Mouse (Mus musculus) ovary, adult 18-20 months (tissue): ENCODE data around the gene Adat1.

Experiments
- DNase-seq: peaks from one replicate; pipeline ENCODE4 v3.0.0; 2022; ENCODE audit warnings: low spot score, mixed read lengths

The Adat1 gene

DNA sequence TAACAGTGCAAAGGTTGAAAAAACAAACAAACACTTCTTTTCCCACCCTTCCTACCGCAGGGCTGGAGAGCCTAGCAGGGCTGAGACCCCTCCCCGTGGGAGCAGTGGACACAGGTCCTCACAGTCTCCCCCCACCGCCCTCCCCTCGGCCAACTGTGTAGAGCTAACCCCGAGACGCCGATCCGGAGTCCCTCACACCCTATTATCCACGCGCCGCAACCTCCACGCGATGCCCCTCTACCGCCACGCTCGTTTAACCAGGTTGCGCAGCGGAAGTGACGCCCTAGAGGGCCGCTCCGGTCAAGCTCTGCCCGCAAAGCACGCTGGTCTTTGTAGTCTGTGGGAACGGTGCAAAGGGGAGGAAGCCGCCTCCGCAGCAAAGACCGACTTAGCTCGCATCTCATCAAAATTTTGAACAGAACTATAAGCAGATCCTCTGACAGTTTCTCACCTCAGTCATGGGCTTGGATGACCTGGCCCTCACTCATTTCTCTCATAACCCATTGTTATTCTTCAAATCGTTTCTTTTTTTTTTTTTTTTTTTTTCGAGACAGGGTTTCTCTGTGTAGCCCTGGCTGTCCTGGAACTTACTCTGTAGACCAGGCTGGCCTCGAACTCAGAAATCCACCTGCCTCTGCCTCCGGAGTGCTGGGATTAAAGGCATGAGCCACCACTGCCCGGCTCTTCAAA lies at the start of gene Adat1:
Gene Adat1, minus strand, starts transcription at position 290 of the 690 bp plus-strand sequence.
- DNase-seq = peak; percentile 67

DNA sequence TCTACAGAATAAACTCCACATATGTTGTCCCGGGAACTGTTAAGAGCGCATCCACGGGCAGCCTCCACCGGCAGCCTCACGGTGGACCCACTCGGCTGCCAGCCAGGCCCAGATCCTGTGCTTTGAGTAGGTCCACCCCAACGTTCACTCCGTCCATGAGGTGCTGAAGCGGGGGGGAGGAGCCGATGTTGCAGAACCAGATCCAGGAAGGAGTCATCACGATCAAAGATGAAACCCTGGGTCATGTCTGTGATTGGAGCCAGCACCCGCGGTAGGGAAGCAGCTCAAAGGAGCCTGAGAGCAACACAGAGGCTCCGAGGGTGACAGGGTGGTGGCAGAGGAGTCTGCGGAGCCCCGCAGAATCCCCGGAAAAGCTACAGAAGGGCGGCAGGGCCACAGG lies 45.4 kb upstream of the Adat1 start:
- DNase-seq = no peak

- DNase-seq = no peak
Measured at GRCm38 (mm10) chr8:112034603-112035002, 42.5 kb upstream of the Adat1 start.

GRCm38 (mm10) chr8:112033071-112033470 lies 41.0 kb upstream of the Adat1 start:
- no peak for DNase-seq

DNA sequence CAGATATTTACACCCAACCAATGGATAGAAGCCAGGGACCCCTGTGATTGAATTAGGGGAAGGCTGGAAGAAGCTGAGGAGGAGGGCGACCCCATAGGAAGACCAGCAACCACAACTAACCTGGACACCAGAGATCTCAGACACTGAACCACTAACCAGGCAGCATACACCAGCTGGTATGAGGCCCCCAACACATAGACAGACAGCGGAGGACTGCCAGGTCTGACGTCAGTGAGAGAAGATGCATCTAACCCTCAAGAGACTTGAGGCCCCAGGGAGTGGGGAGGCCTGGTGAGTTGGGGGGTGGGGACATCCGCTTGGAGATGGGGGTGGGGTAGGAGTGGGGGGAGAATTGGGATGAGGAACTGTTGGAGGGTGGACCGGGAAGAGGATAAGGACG lies 38.6 kb upstream of the Adat1 start:
- no peak for DNase-seq

DNA sequence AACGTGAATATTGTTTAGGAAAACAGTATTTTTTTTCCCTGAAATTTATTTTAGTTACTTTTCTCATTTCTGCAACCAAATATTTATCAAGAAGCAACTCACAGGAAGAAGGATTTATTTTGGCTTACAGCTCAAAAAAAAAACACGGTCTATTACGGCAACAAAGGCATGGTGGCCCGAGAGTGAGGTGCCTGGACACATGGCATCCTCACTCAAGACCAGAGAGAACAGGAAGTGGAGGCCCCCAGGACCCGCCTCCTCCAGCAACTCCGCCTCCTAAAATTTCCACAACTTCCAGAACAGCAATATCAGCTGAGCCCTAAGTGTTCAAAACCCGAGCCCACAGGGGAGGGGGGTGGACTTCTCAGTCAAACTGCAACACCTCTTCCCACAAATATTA lies 37.4 kb upstream of the Adat1 start:
- DNase-seq = no peak

- no peak for DNase-seq
Measured at GRCm38 (mm10) chr8:112014936-112015335, 22.8 kb upstream of the Adat1 start, which contains the start of gene Gm6793. Gene Gm6793 (minus strand): TSS chr8:112015036.

GRCm38 (mm10) chr8:112011816-112012242 lies 19.7 kb upstream of the Adat1 start:
- DNase-seq = peak; percentile 7

DNA sequence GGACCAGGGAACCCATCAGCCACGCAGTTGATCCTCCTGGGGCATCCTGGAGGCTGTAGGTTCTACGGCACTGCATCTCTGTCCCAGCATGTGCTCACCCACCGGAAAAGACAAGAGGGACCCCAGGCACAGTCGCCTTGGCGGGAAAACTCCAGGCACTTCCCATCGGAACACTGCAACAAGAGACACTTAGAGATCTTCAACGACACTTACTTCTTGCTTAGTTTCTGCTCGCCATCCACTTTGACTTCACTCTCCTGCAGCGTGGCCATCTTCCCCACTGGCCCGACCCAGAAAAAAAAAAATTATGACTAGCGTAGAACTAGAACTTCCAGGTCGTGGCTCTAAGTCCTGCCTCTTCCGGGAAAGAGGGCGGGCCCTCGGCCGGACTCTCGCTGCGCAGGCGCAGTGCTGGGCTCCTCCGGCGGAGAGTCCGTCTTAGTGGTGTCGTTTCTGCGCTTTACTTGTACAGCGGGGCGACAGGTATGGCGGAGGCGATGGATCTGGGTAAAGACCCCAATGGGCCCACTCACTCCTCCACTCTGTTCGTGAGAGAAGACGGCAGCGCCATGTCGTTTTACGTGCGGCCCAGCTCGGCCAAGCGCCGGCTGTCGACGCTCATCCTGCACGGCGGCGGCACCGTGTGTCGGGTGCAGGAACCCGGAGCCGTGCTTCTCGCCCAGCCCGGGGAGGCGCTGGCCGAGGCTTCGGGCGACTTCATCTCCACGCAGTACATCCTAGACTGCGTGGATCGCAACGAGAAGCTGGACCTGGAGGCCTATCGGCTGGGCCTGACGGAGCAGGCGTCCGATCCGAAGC lies 19.1 kb upstream of the Adat1 start, which contains the start of the genes Kars and Terf2ip:
Gene Kars, minus strand, starts transcription at position 327 of the 819 bp plus-strand sequence.
Gene Terf2ip, plus strand, starts transcription at position 402 of the 819 bp plus-strand sequence.
- peak; percentile 89 for DNase-seq

GRCm38 (mm10) chr8:112009558-112009957 lies 17.5 kb upstream of the Adat1 start:
- DNase-seq = no peak

DNA sequence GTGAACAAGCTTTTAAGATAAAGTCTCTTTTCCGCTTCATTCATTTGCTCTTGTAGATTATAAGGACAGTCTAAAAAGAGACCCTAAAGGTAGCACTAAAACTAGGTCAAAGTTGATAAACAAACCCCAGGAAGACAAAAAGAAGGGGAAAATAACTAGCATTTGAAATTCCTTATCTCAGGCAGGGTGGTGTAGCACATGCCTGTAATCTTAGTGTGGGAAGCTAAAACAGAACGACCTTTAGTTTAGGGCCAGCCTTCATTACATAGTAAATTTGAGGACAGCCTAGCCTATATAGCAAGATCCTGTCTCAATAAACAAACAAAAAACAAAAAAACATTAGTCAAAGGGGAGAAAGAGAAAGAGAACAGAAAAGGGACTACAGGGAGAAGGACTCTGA lies 15.6 kb upstream of the Adat1 start:
- DNase-seq = no peak

DNA sequence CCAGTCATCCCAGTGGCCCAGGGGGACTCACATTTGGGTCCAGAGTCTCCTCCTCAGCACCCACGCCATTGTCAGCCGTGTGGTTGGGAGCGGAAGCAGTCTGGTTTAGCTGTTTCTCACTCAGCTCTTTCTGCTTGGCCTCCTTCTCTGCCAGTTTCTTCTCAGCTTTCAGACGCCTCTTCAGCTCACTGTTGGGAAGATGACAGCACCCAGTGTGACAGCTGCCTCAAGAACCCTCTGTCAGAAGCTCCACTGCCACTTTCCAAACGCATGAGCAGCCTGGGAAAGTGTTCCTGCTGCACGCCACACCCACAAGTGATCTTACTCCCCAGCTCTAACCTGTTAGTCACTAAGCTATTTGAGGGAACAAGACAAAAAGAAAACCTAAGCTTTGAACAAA lies 13.5 kb upstream of the Adat1 start:
- DNase-seq = no peak

- DNase-seq = no peak
Measured at GRCm38 (mm10) chr8:112004754-112005153, 12.7 kb upstream of the Adat1 start.

DNA sequence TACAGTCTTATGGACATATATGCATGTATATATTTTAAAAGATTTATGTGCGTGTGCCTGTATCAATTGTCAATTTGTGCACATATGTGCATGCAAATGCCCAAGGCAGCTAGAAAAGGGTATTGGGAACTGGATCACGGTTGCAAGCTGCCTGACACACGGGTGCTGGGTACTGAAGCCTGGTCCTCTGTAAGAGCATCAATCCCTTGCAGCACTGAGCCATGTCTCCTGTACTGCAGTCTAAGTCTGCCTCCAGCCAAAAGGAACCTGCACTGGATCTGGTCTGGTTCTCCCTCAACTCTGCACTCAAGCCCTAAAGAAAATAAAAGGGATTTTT lies 569 bp upstream of the Adat1 start:
- DNase-seq = no peak

- DNase-seq = no peak
Measured at GRCm38 (mm10) chr8:111991278-111991677, 824 bp downstream of the Adat1 start.

GRCm38 (mm10) chr8:111989911-111990310 lies 2.2 kb downstream of the Adat1 start:
- peak; percentile 23 for DNase-seq

GRCm38 (mm10) chr8:111984511-111984910 lies 7.6 kb downstream of the Adat1 start:
- DNase-seq = peak; percentile 20

DNA sequence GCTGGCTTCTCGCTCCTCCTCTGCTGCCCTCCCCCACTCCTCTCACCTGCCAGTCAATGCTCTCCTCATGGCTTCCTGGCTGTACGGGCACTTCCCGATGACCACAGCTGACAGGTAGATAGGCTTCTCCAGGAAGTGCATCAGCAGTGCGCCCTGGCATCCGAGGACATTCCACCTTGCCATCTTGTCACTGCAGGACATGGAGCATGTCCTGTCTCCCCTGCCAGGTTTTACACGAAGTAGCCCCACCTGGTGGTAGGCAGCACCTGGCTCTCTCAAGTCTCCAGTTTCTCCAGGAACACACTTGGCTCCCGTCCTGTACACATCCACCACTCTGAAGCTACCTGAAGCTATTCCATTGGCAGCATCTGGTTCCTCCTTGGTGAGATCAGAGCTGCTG lies 10.0 kb downstream of the Adat1 start:
- DNase-seq = no peak

DNA sequence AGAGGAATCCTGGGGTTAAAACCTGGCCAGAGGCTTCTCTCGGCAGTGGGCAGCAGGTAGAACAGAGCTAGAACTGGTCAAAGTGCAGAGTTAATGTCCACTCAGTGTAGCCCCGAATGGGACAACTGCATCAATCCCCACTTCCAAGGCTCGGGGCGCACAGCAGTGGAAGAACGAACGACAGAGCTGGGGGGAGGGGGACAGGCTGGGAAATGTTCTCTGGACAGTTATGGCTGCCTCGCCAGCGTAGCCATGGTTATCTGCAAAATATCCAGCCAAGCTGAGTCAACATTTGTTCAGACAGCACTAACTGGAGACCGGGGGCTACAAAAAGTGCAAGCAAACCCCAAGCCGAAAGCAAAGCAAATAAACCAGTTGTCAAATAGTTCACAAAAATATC lies 14.0 kb downstream of the Adat1 start:
- no peak for DNase-seq

- no peak for DNase-seq
Measured at GRCm38 (mm10) chr8:111976326-111976725, 15.8 kb downstream of the Adat1 start.

- no peak for DNase-seq
Measured at GRCm38 (mm10) chr8:111975706-111976105, 16.4 kb downstream of the Adat1 start.

DNA sequence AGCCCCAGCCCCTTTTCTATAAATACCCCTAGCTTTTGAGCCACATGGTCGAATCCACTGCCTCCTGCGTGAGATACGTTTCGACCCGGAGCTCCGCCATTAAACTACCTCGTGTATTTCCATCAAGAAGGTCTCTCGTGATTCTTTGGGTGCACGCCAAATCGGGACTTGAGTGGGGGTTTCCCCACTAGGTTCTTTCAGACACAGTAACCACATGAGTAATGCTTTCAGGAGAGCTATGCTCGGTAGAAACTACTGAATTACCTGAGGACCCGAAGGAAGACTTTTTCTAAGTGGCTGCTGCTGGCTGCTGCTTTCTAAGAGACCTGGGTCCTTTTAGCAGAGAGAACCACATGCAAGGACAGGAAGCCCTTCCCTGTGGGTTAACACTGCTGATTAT lies 18.0 kb downstream of the Adat1 start:
- DNase-seq = no peak

- peak; percentile 10 for DNase-seq
Measured at GRCm38 (mm10) chr8:111968991-111969390, 23.1 kb downstream of the Adat1 start.
